Mouse (Mus musculus) midbrain, embryonic 13.5 days (tissue): ENCODE results near the gene Fyn. TPM values are rescaled to one million over a fixed set of nuclear protein-coding genes. Genes with fewer than 3 reads are reported as not detected.
A peak's percentile ranks its signal among the peaks of the same experiment; 100 is the strongest.

Experiments used
- ATAC-seq: fragments of 200-750 bp; cut with Nextera tagmentation; 2 replicates; pipeline ENCODE4 v1.8.0; 2017; ENCODE audit warnings: mild to moderate bottlenecking, moderate TSS enrichment, moderate library complexity
- H3K27ac ChIP-seq: fragments of 300-500 bp; sonication (generic); 2 replicates; pipeline ENCODE4 v1.5.1; 2015; ENCODE audit warnings: inconsistent platforms, mild to moderate bottlenecking, moderate library complexity
- H3K27me3 ChIP-seq: fragments of 300-500 bp; sonication (generic); 2 replicates; pipeline ENCODE4 v1.6.1; 2015; ENCODE audit warnings: mild to moderate bottlenecking, inconsistent platforms
- H3K36me3 ChIP-seq: fragments of 300-500 bp; sonication (generic); 2 replicates; pipeline ENCODE4 v1.6.1; 2015; ENCODE audit warnings: mild to moderate bottlenecking, inconsistent platforms
- H3K4me1 ChIP-seq: fragments of 300-500 bp; sonication (generic); replicated peaks from 2 replicates; pipeline ENCODE4 v1.6.1; 2015; ENCODE audit warnings: inconsistent platforms
- H3K4me2 ChIP-seq: fragments of 300-500 bp; sonication (generic); replicated peaks from 2 replicates; pipeline ENCODE4 v1.6.1; 2015; ENCODE audit warnings: moderate library complexity, mild to moderate bottlenecking, inconsistent platforms
- H3K4me3 ChIP-seq: fragments of 300-500 bp; sonication (generic); replicated peaks from 2 replicates; pipeline ENCODE4 v1.5.1; 2015; ENCODE audit warnings: mild to moderate bottlenecking, inconsistent platforms
- H3K9ac ChIP-seq: fragments of 300-500 bp; sonication (generic); replicated peaks from 2 replicates; pipeline ENCODE4 v1.6.1; 2015; ENCODE audit warnings: mild to moderate bottlenecking, inconsistent platforms
- H3K9me3 ChIP-seq: fragments of 300-500 bp; sonication (generic); 2 replicates; pipeline ENCODE4 v1.6.1; 2016; ENCODE audit warnings: mild to moderate bottlenecking, inconsistent platforms
- WGBS: fragments of 180-500 bp; shearing (Covaris S2); methylation state at CpG from one replicate; pipeline ENCODE4 v1.1.7; 2015; 5-methylcytosine and 5-hydroxymethylcytosine counted together
- polyA plus RNA-seq: library from polyadenylated mRNA; unstranded; fragments of >200 nt; fragmentation: Nextera tagmentation; extraction: Ambion mirVana; gene quantifications from 2 replicates; pipeline ENCODE4 v1.2.1, GENCODE M21; 2015

Gene Fyn
- polyA plus RNA-seq, 1 experiment from 2014 or later = 64.8 TPM

- no peak for ATAC-seq
- H3K9me3 ChIP-seq = no peaks in the 10 kb centered on the region
- H3K36me3 ChIP-seq = no peaks in the 10 kb centered on the region
- 93% methylated on average over 7 of the region's 7 CpGs for WGBS
- H3K27ac ChIP-seq = no peak overlapping the region
- H3K4me3 ChIP-seq = no peak overlapping the region
- no peak overlapping the region for H3K4me2 ChIP-seq
- H3K4me1 ChIP-seq = peaks cover 70% of the 10 kb centered on the region
- no peak overlapping the region for H3K9ac ChIP-seq
- no peaks in the 10 kb centered on the region for H3K27me3 ChIP-seq
Measured at GRCm38 (mm10) chr10:39433893-39434292, 65.2 kb downstream of the Fyn start.

- H3K9me3 ChIP-seq = no peaks in the 10 kb centered on the region
- WGBS = 73% methylated on average over 8 of the region's 8 CpGs
- H3K4me2 ChIP-seq = no peak overlapping the region
- H3K4me3 ChIP-seq = no peak overlapping the region
- no peaks in the 10 kb centered on the region for H3K27me3 ChIP-seq
- no peak overlapping the region for H3K9ac ChIP-seq
- no peak overlapping the region for H3K27ac ChIP-seq
- no peak for ATAC-seq
- no peaks in the 10 kb centered on the region for H3K36me3 ChIP-seq
- peaks cover 69% of the 10 kb centered on the region for H3K4me1 ChIP-seq
Measured at GRCm38 (mm10) chr10:39434758-39435448, 66.2 kb downstream of the Fyn start.

GRCm38 (mm10) chr10:39438905-39439304, 70.2 kb downstream of the Fyn start:
- H3K4me1 ChIP-seq = peaks cover 49% of the 10 kb centered on the region
- H3K36me3 ChIP-seq = no peaks in the 10 kb centered on the region
- H3K9ac ChIP-seq = no peak overlapping the region
- WGBS = 63% methylated on average over 5 of the region's 5 CpGs
- H3K4me2 ChIP-seq = no peak overlapping the region
- no peaks in the 10 kb centered on the region for H3K9me3 ChIP-seq
- no peak for ATAC-seq
- H3K4me3 ChIP-seq = no peak overlapping the region
- no peaks in the 10 kb centered on the region for H3K27me3 ChIP-seq
- H3K27ac ChIP-seq = no peak overlapping the region

- H3K27ac ChIP-seq = 0 out of 2 replicates have a peak overlapping the region, but pooled peaks have one; percentile 39
- no peak overlapping the region for H3K4me3 ChIP-seq
- H3K9me3 ChIP-seq = no peaks in the 10 kb centered on the region
- no peaks in the 10 kb centered on the region for H3K27me3 ChIP-seq
- H3K4me2 ChIP-seq = no peak overlapping the region
- H3K36me3 ChIP-seq = no peaks in the 10 kb centered on the region
- 58% methylated on average over 9 of the region's 9 CpGs for WGBS
- peaks cover 37% of the 10 kb centered on the region for H3K4me1 ChIP-seq
- ATAC-seq = no peak
- no peak overlapping the region for H3K9ac ChIP-seq
Measured at GRCm38 (mm10) chr10:39440506-39440905, 71.9 kb downstream of the Fyn start.

- H3K4me3 ChIP-seq = no peak overlapping the region
- H3K4me1 ChIP-seq = peaks cover 31% of the 10 kb centered on the region
- no peaks in the 10 kb centered on the region for H3K27me3 ChIP-seq
- H3K9ac ChIP-seq = no peak overlapping the region
- H3K4me2 ChIP-seq = no peak overlapping the region
- no peaks in the 10 kb centered on the region for H3K36me3 ChIP-seq
- ATAC-seq = no peak
- H3K27ac ChIP-seq = no peak overlapping the region
- no peaks in the 10 kb centered on the region for H3K9me3 ChIP-seq
Measured at GRCm38 (mm10) chr10:39441636-39442035, 73.0 kb downstream of the Fyn start.

GRCm38 (mm10) chr10:39443122-39443521, 74.5 kb downstream of the Fyn start:
- Histone ChIP-seq H3K4me2 (no peak overlapping the region), H3K9me3 (no peaks in the 10 kb centered on the region), H3K9ac (no peak overlapping the region), H3K36me3 (no peaks in the 10 kb centered on the region), H3K27me3 (no peaks in the 10 kb centered on the region), H3K27ac (no peak overlapping the region), H3K4me3 (no peak overlapping the region), H3K4me1 (peaks cover 33% of the 10 kb centered on the region)
- ATAC-seq = no peak
- 63% methylated on average over 2 of the region's 2 CpGs for WGBS

- H3K4me2 ChIP-seq = no peak overlapping the region
- H3K9me3 ChIP-seq = no peaks in the 10 kb centered on the region
- H3K9ac ChIP-seq = no peak overlapping the region
- H3K4me3 ChIP-seq = no peak overlapping the region
- no peaks in the 10 kb centered on the region for H3K36me3 ChIP-seq
- peaks cover 33% of the 10 kb centered on the region for H3K4me1 ChIP-seq
- no peaks in the 10 kb centered on the region for H3K27me3 ChIP-seq
- H3K27ac ChIP-seq = no peak overlapping the region
- 0 out of 2 replicates have a peak, but pooled peaks have one; percentile 2 for ATAC-seq
Measured at GRCm38 (mm10) chr10:39443947-39444346, 75.3 kb downstream of the Fyn start.

- WGBS = 93% methylated on average over 11 of the region's 11 CpGs
- Histone ChIP-seq H3K27ac (no peak overlapping the region), H3K4me3 (no peak overlapping the region)
Measured at GRCm38 (mm10) chr10:39445870-39446269, 77.2 kb downstream of the Fyn start.

GRCm38 (mm10) chr10:39446706-39447105, 78.1 kb downstream of the Fyn start:
- no peak overlapping the region for H3K4me2 ChIP-seq
- no peak overlapping the region for H3K4me3 ChIP-seq
- ATAC-seq = no peak
- H3K27ac ChIP-seq = no peak overlapping the region
- H3K9ac ChIP-seq = no peak overlapping the region
- no peaks in the 10 kb centered on the region for H3K36me3 ChIP-seq
- WGBS = 93% methylated on average over 5 of the region's 5 CpGs
- H3K9me3 ChIP-seq = no peaks in the 10 kb centered on the region
- H3K4me1 ChIP-seq = peaks cover 40% of the 10 kb centered on the region
- H3K27me3 ChIP-seq = no peaks in the 10 kb centered on the region

More at GRCm38 (mm10) chr10:39445870-39446269, 77.2 kb downstream of the Fyn start:
- H3K36me3 ChIP-seq = no peaks in the 10 kb centered on the region
- no peak overlapping the region for H3K4me2 ChIP-seq
- no peaks in the 10 kb centered on the region for H3K27me3 ChIP-seq
- no peak overlapping the region for H3K9ac ChIP-seq
- H3K9me3 ChIP-seq = no peaks in the 10 kb centered on the region
- no peak for ATAC-seq
- peaks cover 34% of the 10 kb centered on the region for H3K4me1 ChIP-seq

- peaks cover 59% of the 10 kb centered on the region for H3K4me1 ChIP-seq
- H3K9ac ChIP-seq = no peak overlapping the region
- ATAC-seq = no peak
- no peaks in the 10 kb centered on the region for H3K9me3 ChIP-seq
- H3K27ac ChIP-seq = peak overlapping the region; percentile 39; the same call in 1 of the 2 replicates
- H3K4me3 ChIP-seq = no peak overlapping the region
- H3K36me3 ChIP-seq = no peaks in the 10 kb centered on the region; the same call in 1 of the 2 replicates
- H3K27me3 ChIP-seq = no peaks in the 10 kb centered on the region
- WGBS = 75% methylated on average over 4 of the region's 4 CpGs
- no peak overlapping the region for H3K4me2 ChIP-seq
Measured at GRCm38 (mm10) chr10:39449179-39449578, 80.5 kb downstream of the Fyn start.

GRCm38 (mm10) chr10:39450356-39450755, 81.7 kb downstream of the Fyn start:
- ATAC-seq = no peak
- Histone ChIP-seq H3K36me3 (no peaks in the 10 kb centered on the region; the same call in 1 of the 2 replicates), H3K4me1 (peaks cover 63% of the 10 kb centered on the region), H3K9ac (no peak overlapping the region; the same call in 1 of the 2 replicates), H3K4me3 (no peak overlapping the region), H3K27ac (peak overlapping the region; percentile 27; the same call in 1 of the 2 replicates), H3K4me2 (no peak overlapping the region), H3K27me3 (no peaks in the 10 kb centered on the region), H3K9me3 (no peaks in the 10 kb centered on the region)
- 70% methylated on average over 8 of the region's 8 CpGs for WGBS

GRCm38 (mm10) chr10:39451065-39451464, 82.4 kb downstream of the Fyn start:
- 86% methylated on average over 6 of the region's 6 CpGs for WGBS
- H3K27ac ChIP-seq = no peak overlapping the region

More at GRCm38 (mm10) chr10:39451065-39451464, 82.4 kb downstream of the Fyn start:
- H3K4me3 ChIP-seq = no peak overlapping the region
- H3K9ac ChIP-seq = no peak overlapping the region
- ATAC-seq = no peak
- H3K9me3 ChIP-seq = no peaks in the 10 kb centered on the region
- H3K4me1 ChIP-seq = peaks cover 63% of the 10 kb centered on the region
- no peaks in the 10 kb centered on the region for H3K27me3 ChIP-seq
- H3K4me2 ChIP-seq = no peak overlapping the region
- H3K36me3 ChIP-seq = no peaks in the 10 kb centered on the region; the same call in 1 of the 2 replicates
